Mouse (Mus musculus): ENCODE results near the gene Gm3776. TPM values are rescaled to one million over a fixed set of nuclear protein-coding genes. Genes with fewer than 3 reads are reported as not detected.
A peak's percentile ranks its signal among the peaks of the same experiment; 100 is the strongest.

Gene Gm3776
- total and polyA plus RNA-seq, 3 experiments, result not detected

DNA sequence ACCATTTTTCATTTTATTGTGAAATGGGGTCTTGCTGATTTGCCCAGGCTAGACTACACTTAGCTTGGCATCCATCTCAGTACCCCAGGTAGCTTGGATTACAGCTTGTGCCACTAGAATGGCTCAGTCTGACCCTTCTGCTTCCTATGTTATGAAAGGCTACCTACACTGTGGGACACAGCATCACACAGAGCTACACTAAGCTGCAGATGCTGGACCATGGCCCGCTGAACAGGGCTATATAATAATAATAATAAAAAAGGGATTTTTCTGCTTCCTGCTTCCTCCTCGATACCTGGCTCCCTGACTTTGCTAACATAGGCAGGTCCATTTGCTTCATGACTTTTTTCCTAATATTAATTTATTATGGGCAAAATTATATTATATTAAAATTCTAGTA is 32.5 kb upstream of the Gm3776 start:
- dilution Hi-C loops (cut with MboI; ENCODE audit: extremely low pct_ligation_motif_present, extremely low pct_unique_long_range_greater_than_20kb, low sequenced_read_pairs) (no loop called here), in situ Hi-C loops (cut with MboI; ENCODE audit: low pct_ligation_motif_present, low pct_unique_long_range_greater_than_20kb, low sequenced_read_pairs) (no loop called here)

DNA sequence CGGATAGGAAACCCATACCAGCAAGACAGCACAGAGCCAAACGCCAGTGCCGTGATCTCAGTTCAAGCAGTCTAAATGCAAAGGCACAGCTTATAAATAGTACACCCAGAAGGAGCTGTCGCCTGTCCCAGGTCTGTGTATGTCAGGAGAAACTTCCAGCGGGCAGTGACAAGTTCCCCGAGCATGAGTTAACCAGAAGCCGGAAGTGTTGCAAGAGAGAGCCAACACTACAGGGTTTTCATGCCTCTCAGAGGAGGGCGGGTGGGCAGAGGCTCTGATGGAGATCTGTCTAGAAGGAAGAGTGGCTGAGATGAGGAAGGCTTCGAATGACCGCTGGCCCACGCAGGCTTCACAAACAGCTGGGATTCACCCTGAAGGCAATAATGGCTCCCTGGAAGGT is 31.6 kb upstream of the Gm3776 start:
- in situ Hi-C loops (cut with MboI; ENCODE audit: low pct_ligation_motif_present, low pct_unique_long_range_greater_than_20kb, low sequenced_read_pairs), result no loop called here
- H3K36me3 ChIP-seq (replicated peaks in 1 of 2; ENCODE audit: control insufficient read depth in 1 of 2, insufficient read depth in 1 of 2, low read length in 1 of 2), result no peaks in the 10 kb centered on the region
- peaks cover 0 to 17% of the 10 kb centered on the region in 2 experiments; a peak in 2 of 4 replicates for H3K4me1 ChIP-seq (ENCODE audit: control insufficient read depth in 1 of 2, insufficient read depth in 2 of 2)
- H3K9me3 ChIP-seq (replicated peaks; ENCODE audit: low read length), result no peaks in the 10 kb centered on the region
- no peaks in the 10 kb centered on the region for H3K79me2 ChIP-seq (replicated peaks; ENCODE audit: control insufficient read depth, extremely low read depth, insufficient read depth, poor library complexity, severe bottlenecking)
- H3K27me3 ChIP-seq (replicated peaks), result no peaks in the 10 kb centered on the region
- H3K4me3 ChIP-seq (replicated peaks in 1 of 3; ENCODE audit: low read depth in 2 of 3, low read length in 2 of 3, poor library complexity in 1 of 3), result no peak overlapping the region
- no peak for TF ChIP-seq MAFK (IDR thresholded peaks at IDR 0.05; ENCODE audit: insufficient replicate concordance, low read length)
- no peak for TF ChIP-seq ZMIZ1 (IDR thresholded peaks at IDR 0.05; ENCODE audit: low read depth, low read length)
- no peak for TF ChIP-seq BHLHE40 (IDR thresholded peaks at IDR 0.05; ENCODE audit: low read depth, low read length)
- TF ChIP-seq MEF2A (IDR thresholded peaks at IDR 0.05; ENCODE audit: borderline replicate concordance, low read depth, low read length), result no peak
- TF ChIP-seq USF1 (IDR thresholded peaks at IDR 0.05; ENCODE audit: low read depth, low read length), result no peak
- no peak for TF ChIP-seq NELFE (IDR thresholded peaks at IDR 0.05; ENCODE audit: low read depth, low read length)
- no peak for TF ChIP-seq MXI1 (IDR thresholded peaks at IDR 0.05; ENCODE audit: low read depth, low read length)
- no peak for TF ChIP-seq MAX (IDR thresholded peaks at IDR 0.05; ENCODE audit: low read length)
- dilution Hi-C loops (cut with MboI; ENCODE audit: extremely low pct_ligation_motif_present, extremely low pct_unique_long_range_greater_than_20kb, low sequenced_read_pairs), result no loop called here
- H3K9ac ChIP-seq (ENCODE audit: insufficient read depth, low read depth), result no peak overlapping the region
- DNase-seq (ENCODE audit: extremely low read depth), result no peak
- H3K4me2 ChIP-seq (ENCODE audit: insufficient read depth, low read depth, poor library complexity, severe bottlenecking), result no peak overlapping the region
- H3K27ac ChIP-seq (ENCODE audit: insufficient read depth, low read depth), result no peak overlapping the region

More for the DNA sequence above, 32.5 kb upstream of the Gm3776 start:
- H3K27ac ChIP-seq (ENCODE audit: insufficient read depth, low read depth), result no peak overlapping the region
- DNase-seq (ENCODE audit: extremely low read depth), result no peak
- H3K27me3 ChIP-seq (replicated peaks), result no peaks in the 10 kb centered on the region
- no peak overlapping the region for H3K9ac ChIP-seq (ENCODE audit: insufficient read depth, low read depth)
- H3K79me2 ChIP-seq (replicated peaks; ENCODE audit: control insufficient read depth, extremely low read depth, insufficient read depth, poor library complexity, severe bottlenecking), result no peaks in the 10 kb centered on the region
- no peak for TF ChIP-seq GABPA (IDR thresholded peaks at IDR 0.05; ENCODE audit: insufficient replicate concordance, low read depth, low read length)
- H3K36me3 ChIP-seq (replicated peaks in 1 of 2; ENCODE audit: control insufficient read depth in 1 of 2, insufficient read depth in 1 of 2, low read length in 1 of 2), result no peaks in the 10 kb centered on the region
- no peak overlapping the region for H3K4me2 ChIP-seq (ENCODE audit: insufficient read depth, low read depth, poor library complexity, severe bottlenecking)
- H3K9me3 ChIP-seq (replicated peaks; ENCODE audit: low read length), result no peaks in the 10 kb centered on the region
- peaks cover 0 to 16% of the 10 kb centered on the region in 2 experiments; a peak in 2 of 4 replicates for H3K4me1 ChIP-seq (ENCODE audit: control insufficient read depth in 1 of 2, insufficient read depth in 2 of 2)
- H3K4me3 ChIP-seq (replicated peaks in 1 of 3; ENCODE audit: low read depth in 2 of 3, low read length in 2 of 3, poor library complexity in 1 of 3), result no peak overlapping the region

- H3K36me3 ChIP-seq (replicated peaks in 1 of 2; ENCODE audit: control insufficient read depth in 1 of 2, insufficient read depth in 1 of 2, low read length in 1 of 2), result no peaks in the 10 kb centered on the region
- H3K4me1 ChIP-seq (ENCODE audit: control insufficient read depth in 1 of 2, insufficient read depth in 2 of 2), result peaks cover 0 to 17% of the 10 kb centered on the region in 2 experiments; a peak in 2 of 4 replicates
- H3K79me2 ChIP-seq (replicated peaks; ENCODE audit: control insufficient read depth, extremely low read depth, insufficient read depth, poor library complexity, severe bottlenecking), result no peaks in the 10 kb centered on the region
- H3K27ac ChIP-seq (ENCODE audit: insufficient read depth, low read depth), result no peak overlapping the region
- DNase-seq (ENCODE audit: extremely low read depth), result peak; percentile 45
- dilution Hi-C loops (cut with MboI; ENCODE audit: extremely low pct_ligation_motif_present, extremely low pct_unique_long_range_greater_than_20kb, low sequenced_read_pairs) (no loop called here), in situ Hi-C loops (cut with MboI; ENCODE audit: low pct_ligation_motif_present, low pct_unique_long_range_greater_than_20kb, low sequenced_read_pairs) (no loop called here)
- H3K4me2 ChIP-seq (ENCODE audit: insufficient read depth, low read depth, poor library complexity, severe bottlenecking), result no peak overlapping the region
- H3K9me3 ChIP-seq (replicated peaks; ENCODE audit: low read length), result no peaks in the 10 kb centered on the region
- no peak overlapping the region for H3K9ac ChIP-seq (ENCODE audit: insufficient read depth, low read depth)
- H3K4me3 ChIP-seq (replicated peaks in 1 of 3; ENCODE audit: low read depth in 2 of 3, low read length in 2 of 3, poor library complexity in 1 of 3), result no peak overlapping the region
- H3K27me3 ChIP-seq (replicated peaks), result no peaks in the 10 kb centered on the region
- TF ChIP-seq CHD2 (IDR thresholded peaks at IDR 0.05; ENCODE audit: low read length) (no peak), POLR2AphosphoS2 (IDR thresholded peaks at IDR 0.05; ENCODE audit: low read depth, low read length) (no peak), E2F4 (IDR thresholded peaks at IDR 0.05; ENCODE audit: insufficient replicate concordance, low read depth, low read length) (no peak), JUND (conservative IDR thresholded peaks at IDR 0.05; ENCODE audit: low read depth, low read length) (no peak), TBP (conservative IDR thresholded peaks at IDR 0.05; ENCODE audit: low read depth, low read length) (no peak), POLR2A (IDR thresholded peaks at IDR 0.05; ENCODE audit: low read depth, low read length) (no peak), TCF12 (IDR thresholded peaks at IDR 0.05; ENCODE audit: low read depth, low read length) (no peak), SMC3 (IDR thresholded peaks at IDR 0.05; ENCODE audit: low read depth, low read length) (no peak), MXI1 (IDR thresholded peaks at IDR 0.05; ENCODE audit: low read depth, low read length) (no peak), KAT2A (IDR thresholded peaks at IDR 0.05; ENCODE audit: insufficient replicate concordance, low read length) (no peak), RAD21 (IDR thresholded peaks at IDR 0.05; ENCODE audit: low read depth, low read length) (no peak), ZC3H11A (IDR thresholded peaks at IDR 0.05; ENCODE audit: low read depth, low read length) (no peak), NELFE (IDR thresholded peaks at IDR 0.05; ENCODE audit: low read depth, low read length) (no peak), RCOR1 (conservative IDR thresholded peaks at IDR 0.05; ENCODE audit: low read depth, low read length) (no peak), EP300 (IDR thresholded peaks at IDR 0.05; ENCODE audit: low read length) (no peak), ZMIZ1 (IDR thresholded peaks at IDR 0.05; ENCODE audit: low read depth, low read length) (no peak)
Measured at GRCm38 (mm10) chr9:78228122-78228521, 28.8 kb upstream of the Gm3776 start.
